Mouse (Mus musculus) small intestine, adult 2 months (tissue): ENCODE measurements around the gene Dpysl5.

Experiments used
- CTCF ChIP-seq: fragments of 200-500 bp; IDR thresholded peaks from 2 replicates; pipeline ENCODE4 v1.5.1; 2012; ENCODE audit warnings: low read depth, mild to moderate bottlenecking, control low read depth, inconsistent platforms, low read length, moderate library complexity, mixed read lengths; ENCODE audit not compliant: insufficient replicate concordance, insufficient read length; ENCODE audit errors: extremely low read depth
- POLR2A ChIP-seq: fragments of 200-500 bp; IDR thresholded peaks from 2 replicates; pipeline ENCODE4 v1.6.1; 2012; ENCODE audit warnings: low read depth, mild to moderate bottlenecking, control low read depth, inconsistent platforms, low read length, moderate library complexity

DNA sequence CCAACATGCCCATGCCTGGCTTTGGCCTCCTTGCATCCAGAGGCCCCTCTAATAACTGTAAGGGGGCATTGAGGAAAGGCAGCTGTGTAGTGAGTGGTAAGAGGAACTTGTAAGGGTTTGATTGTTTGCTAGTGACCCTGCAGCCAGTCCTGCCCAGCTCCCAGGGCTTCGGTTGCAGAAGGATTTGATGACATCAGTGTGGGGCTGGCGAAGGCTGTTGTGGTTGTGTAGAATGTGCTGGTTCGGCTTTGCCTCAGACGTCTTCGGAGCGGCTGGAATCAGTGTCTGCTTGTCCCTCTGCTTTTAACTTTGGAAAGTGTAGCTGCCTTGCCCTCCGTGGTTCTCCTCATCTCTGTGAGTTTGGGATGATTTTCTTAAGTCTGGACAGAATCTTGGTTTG is 34.6 kb upstream of the Dpysl5 start:
- TF ChIP-seq CTCF (no peak), POLR2A (no peak)
